Mouse (Mus musculus): ENCODE results near the gene Qrfpr.

- TF ChIP-seq BHLHE40 (IDR thresholded peaks at IDR 0.05; ENCODE audit: low read depth, low read length): no peak
- peak; percentile 23 to 88; a peak in 3 of 4 replicates for TF ChIP-seq CTCF (conservative IDR thresholded peaks at IDR 0.05 in 1 of 2, IDR thresholded peaks at IDR 0.05 in 1 of 2; ENCODE audit: low read depth in 2 of 2, low read length in 2 of 2)
- no peak for TF ChIP-seq POLR2A (IDR thresholded peaks at IDR 0.05; ENCODE audit: low read depth, low read length)
- no peak for TF ChIP-seq EP300 (IDR thresholded peaks at IDR 0.05; ENCODE audit: low read length)
- TF ChIP-seq ZNF384 (IDR thresholded peaks at IDR 0.05; ENCODE audit: low read depth, low read length): peak; percentile 90
- no peak for TF ChIP-seq POLR2AphosphoS2 (IDR thresholded peaks at IDR 0.05; ENCODE audit: low read depth, low read length)
- TF ChIP-seq JUN (IDR thresholded peaks at IDR 0.05; ENCODE audit: insufficient read depth, low read depth, low read length): no peak
- no peak for TF ChIP-seq TCF12 (IDR thresholded peaks at IDR 0.05; ENCODE audit: low read depth, low read length)
- TF ChIP-seq E2F4 (IDR thresholded peaks at IDR 0.05; ENCODE audit: insufficient replicate concordance, low read depth, low read length): no peak
Observed at GRCm38 (mm10) chr3:36209776-36210555, 12.1 kb downstream of the Qrfpr start.

Data from CH12.LX (cell line).